Mouse (Mus musculus): ENCODE data around the gene Tmcc2.

Gene Tmcc2

GRCm38 (mm10) chr1:132317413-132317812, 73.7 kb downstream of the Tmcc2 start:
- peaks cover 65% of the 10 kb centered on the region for H3K4me1 ChIP-seq (replicated peaks; ENCODE audit: low read depth, low read length)
- H3K4me3 ChIP-seq (replicated peaks; ENCODE audit: low read length): no peak overlapping the region
- peaks cover 30% of the 10 kb centered on the region for H3K36me3 ChIP-seq (ENCODE audit: insufficient read depth, low read length)
- TF ChIP-seq CTCF (conservative IDR thresholded peaks at IDR 0.05; ENCODE audit: low read length): no peak
- TF ChIP-seq NANOG (IDR thresholded peaks at IDR 0.05; ENCODE audit: borderline replicate concordance, low read length): no peak
- TF ChIP-seq POU5F1 (IDR thresholded peaks at IDR 0.05; ENCODE audit: borderline replicate concordance, low read length): no peak
- H3K27me3 ChIP-seq (ENCODE audit: insufficient read depth, low read length): peaks cover 47% of the 10 kb centered on the region
- no peaks in the 10 kb centered on the region for H3K9me3 ChIP-seq (ENCODE audit: low read length)

- Histone ChIP-seq H3K36me3 (ENCODE audit: insufficient read depth, low read length) (peaks cover 30% of the 10 kb centered on the region), H3K4me3 (replicated peaks; ENCODE audit: low read length) (peak overlapping the region; percentile 84), H3K4me1 (replicated peaks; ENCODE audit: low read depth, low read length) (peaks cover 57% of the 10 kb centered on the region), H3K9me3 (ENCODE audit: low read length) (no peaks in the 10 kb centered on the region), H3K27me3 (ENCODE audit: insufficient read depth, low read length) (peaks cover 47% of the 10 kb centered on the region)
- TF ChIP-seq POU5F1 (IDR thresholded peaks at IDR 0.05; ENCODE audit: borderline replicate concordance, low read length) (no peak), NANOG (IDR thresholded peaks at IDR 0.05; ENCODE audit: borderline replicate concordance, low read length) (no peak), CTCF (conservative IDR thresholded peaks at IDR 0.05; ENCODE audit: low read length) (no peak)
Measured at GRCm38 (mm10) chr1:132316625-132316994, 74.5 kb downstream of the Tmcc2 start.

- Histone ChIP-seq H3K4me1 (replicated peaks; ENCODE audit: low read depth, low read length) (peaks cover 52% of the 10 kb centered on the region), H3K27me3 (ENCODE audit: insufficient read depth, low read length) (peaks cover 52% of the 10 kb centered on the region), H3K36me3 (ENCODE audit: insufficient read depth, low read length) (peaks cover 29% of the 10 kb centered on the region), H3K9me3 (ENCODE audit: low read length) (no peaks in the 10 kb centered on the region), H3K4me3 (replicated peaks; ENCODE audit: low read length) (peak within 1 kb of the TSS; percentile 84)
- TF ChIP-seq CTCF (conservative IDR thresholded peaks at IDR 0.05; ENCODE audit: low read length) (no peak), POU5F1 (IDR thresholded peaks at IDR 0.05; ENCODE audit: borderline replicate concordance, low read length) (no peak), NANOG (IDR thresholded peaks at IDR 0.05; ENCODE audit: borderline replicate concordance, low read length) (no peak)
Measured at GRCm38 (mm10) chr1:132315889-132316624, 75.0 kb downstream of the Tmcc2 start, which contains the start of gene Nuak2. Gene Nuak2 (plus strand): TSS chr1:132316126.

- H3K9me3 ChIP-seq (ENCODE audit: low read length): no peaks in the 10 kb centered on the region
- 0 out of 2 replicates have a peak, but pooled peaks cover 5% of the 10 kb centered on the region for H3K36me3 ChIP-seq (ENCODE audit: insufficient read depth, low read length)
- no peak for TF ChIP-seq POU5F1 (IDR thresholded peaks at IDR 0.05; ENCODE audit: borderline replicate concordance, low read length)
- peak; percentile 49 for TF ChIP-seq CTCF (conservative IDR thresholded peaks at IDR 0.05; ENCODE audit: low read length)
- peaks cover 54% of the 10 kb centered on the region for H3K27me3 ChIP-seq (ENCODE audit: insufficient read depth, low read length)
- H3K4me3 ChIP-seq (replicated peaks; ENCODE audit: low read length): no peak overlapping the region
- H3K4me1 ChIP-seq (replicated peaks; ENCODE audit: low read depth, low read length): peaks cover 42% of the 10 kb centered on the region
Measured at GRCm38 (mm10) chr1:132312703-132313102, 78.4 kb downstream of the Tmcc2 start.

- Histone ChIP-seq H3K4me3 (replicated peaks; ENCODE audit: low read length) (no peak overlapping the region), H3K27me3 (ENCODE audit: insufficient read depth, low read length) (peaks cover 48% of the 10 kb centered on the region), H3K4me1 (replicated peaks; ENCODE audit: low read depth, low read length) (peaks cover 40% of the 10 kb centered on the region), H3K9me3 (ENCODE audit: low read length) (no peaks in the 10 kb centered on the region), H3K36me3 (ENCODE audit: insufficient read depth, low read length) (no peaks in the 10 kb centered on the region)
- TF ChIP-seq POU5F1 (IDR thresholded peaks at IDR 0.05; ENCODE audit: borderline replicate concordance, low read length) (no peak), NANOG (IDR thresholded peaks at IDR 0.05; ENCODE audit: borderline replicate concordance, low read length) (no peak), CTCF (conservative IDR thresholded peaks at IDR 0.05; ENCODE audit: low read length) (no peak)
Measured at GRCm38 (mm10) chr1:132312043-132312442, 79.0 kb downstream of the Tmcc2 start.

GRCm38 (mm10) chr1:132311174-132311859, 79.8 kb downstream of the Tmcc2 start:
- TF ChIP-seq NANOG (IDR thresholded peaks at IDR 0.05; ENCODE audit: borderline replicate concordance, low read length) (no peak), CTCF (conservative IDR thresholded peaks at IDR 0.05; ENCODE audit: low read length) (no peak), POU5F1 (IDR thresholded peaks at IDR 0.05; ENCODE audit: borderline replicate concordance, low read length) (no peak)
- no peaks in the 10 kb centered on the region for H3K9me3 ChIP-seq (ENCODE audit: low read length)
- no peak overlapping the region for H3K4me3 ChIP-seq (replicated peaks; ENCODE audit: low read length)
- no peaks in the 10 kb centered on the region for H3K36me3 ChIP-seq (ENCODE audit: insufficient read depth, low read length)
- peaks cover 40% of the 10 kb centered on the region for H3K4me1 ChIP-seq (replicated peaks; ENCODE audit: low read depth, low read length)
- peaks cover 41% of the 10 kb centered on the region for H3K27me3 ChIP-seq (ENCODE audit: insufficient read depth, low read length)

GRCm38 (mm10) chr1:132310754-132311153, 80.3 kb downstream of the Tmcc2 start:
- Histone ChIP-seq H3K36me3 (ENCODE audit: insufficient read depth, low read length) (no peaks in the 10 kb centered on the region), H3K4me1 (replicated peaks; ENCODE audit: low read depth, low read length) (peaks cover 43% of the 10 kb centered on the region), H3K4me3 (replicated peaks; ENCODE audit: low read length) (no peak overlapping the region), H3K9me3 (ENCODE audit: low read length) (no peaks in the 10 kb centered on the region), H3K27me3 (ENCODE audit: insufficient read depth, low read length) (peaks cover 37% of the 10 kb centered on the region)
- TF ChIP-seq CTCF (conservative IDR thresholded peaks at IDR 0.05; ENCODE audit: low read length): no peak

- no peaks in the 10 kb centered on the region for H3K9me3 ChIP-seq (ENCODE audit: low read length)
- peaks cover 22% of the 10 kb centered on the region for H3K27me3 ChIP-seq (ENCODE audit: insufficient read depth, low read length)
- peaks cover 60% of the 10 kb centered on the region for H3K4me1 ChIP-seq (replicated peaks; ENCODE audit: low read depth, low read length)
- H3K36me3 ChIP-seq (ENCODE audit: insufficient read depth, low read length): no peaks in the 10 kb centered on the region
- TF ChIP-seq POU5F1 (IDR thresholded peaks at IDR 0.05; ENCODE audit: borderline replicate concordance, low read length) (no peak), CTCF (conservative IDR thresholded peaks at IDR 0.05; ENCODE audit: low read length) (no peak), NANOG (IDR thresholded peaks at IDR 0.05; ENCODE audit: borderline replicate concordance, low read length) (no peak)
- no peak overlapping the region for H3K4me3 ChIP-seq (replicated peaks; ENCODE audit: low read length)
Measured at GRCm38 (mm10) chr1:132308674-132309073, 82.4 kb downstream of the Tmcc2 start.

Data from E14TG2a.4 (cell line).